Mouse (Mus musculus) liver, adult (tissue): ENCODE data around the gene Megf6.

Experiments
- GATA4 ChIP-seq: IDR thresholded peaks from 2 replicates; pipeline ENCODE4 v1.6.1; 2014; ENCODE audit warnings: mild to moderate bottlenecking, low read length; ENCODE audit not compliant: insufficient replicate concordance

Gene Megf6

DNA sequence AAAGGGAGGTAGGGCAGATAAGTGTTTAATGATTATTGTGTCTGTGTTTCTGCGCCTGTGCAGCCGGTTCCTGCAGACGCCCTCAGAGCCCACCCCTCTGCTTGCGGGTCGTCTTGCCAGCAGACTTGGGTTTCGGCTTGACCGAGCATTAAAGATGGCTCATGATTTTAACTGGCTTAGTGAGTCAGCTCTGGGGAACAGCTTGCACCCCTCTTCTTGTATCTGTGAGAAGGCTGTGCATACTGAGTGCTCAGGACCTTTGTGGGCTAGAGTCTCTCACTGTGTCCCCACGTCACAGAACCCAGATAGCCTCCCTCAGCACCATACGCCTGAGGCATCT lies 54.4 kb downstream of the Megf6 start:
- no peak for TF ChIP-seq GATA4

DNA sequence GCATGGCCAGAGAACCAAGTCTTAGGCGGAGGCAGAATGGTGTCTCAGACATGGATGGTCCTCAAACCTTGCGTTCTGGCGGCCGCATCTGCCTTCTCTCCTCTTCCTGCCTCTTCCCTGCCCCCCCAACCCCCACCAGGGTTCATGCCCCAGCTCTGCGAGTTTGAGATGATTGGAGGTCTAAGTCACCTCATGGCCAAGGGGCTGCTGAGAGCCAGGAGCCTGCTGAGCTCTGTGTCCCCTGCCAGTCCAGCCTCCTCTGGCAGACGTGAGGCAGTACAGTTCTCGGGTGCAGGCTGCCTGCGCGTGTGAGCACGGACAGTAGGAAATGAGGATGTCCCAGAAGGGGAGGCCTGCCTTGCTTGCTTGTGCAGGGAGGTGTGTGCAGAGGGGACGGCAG lies 56.1 kb downstream of the Megf6 start:
- TF ChIP-seq GATA4, result no peak

DNA sequence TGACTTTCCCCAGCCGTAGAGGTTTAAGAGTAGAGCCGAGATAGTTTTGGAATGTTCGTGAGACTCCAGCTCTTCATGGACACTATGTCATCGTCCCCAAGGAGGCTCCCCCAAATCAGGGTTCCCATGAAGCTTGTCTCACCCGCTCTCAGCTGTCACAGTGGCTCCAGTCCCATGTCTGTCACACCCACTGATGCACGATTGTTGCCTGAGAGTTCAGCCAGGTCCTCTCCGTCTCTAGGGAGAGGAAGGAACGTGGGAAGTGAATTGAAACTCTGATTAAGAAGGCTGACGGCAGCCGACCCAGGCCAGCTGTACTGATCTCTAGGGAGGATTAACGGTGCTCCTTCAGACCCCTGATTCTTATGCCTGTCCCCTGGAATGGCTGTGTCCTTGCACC lies 57.8 kb downstream of the Megf6 start:
- no peak for TF ChIP-seq GATA4

DNA sequence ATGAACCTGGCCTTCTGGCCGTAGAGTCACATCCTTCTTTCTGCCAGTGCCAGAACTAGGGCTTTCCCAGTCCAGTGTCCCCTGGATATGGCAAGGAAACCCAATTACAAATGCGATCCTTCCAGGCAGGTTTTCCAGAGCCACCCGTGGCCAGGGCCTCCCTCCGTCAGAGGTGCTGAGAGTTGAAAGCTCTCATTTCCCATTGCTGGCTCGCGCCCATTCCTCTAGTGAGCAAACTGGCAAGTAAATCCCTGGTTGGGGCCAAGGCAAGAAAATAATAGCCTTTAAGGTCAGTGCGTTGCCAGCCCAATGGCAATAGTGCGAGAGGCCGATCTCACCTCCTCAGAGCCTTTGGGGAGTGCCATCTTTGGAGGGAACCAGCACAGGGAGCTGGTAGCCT lies 59.0 kb downstream of the Megf6 start:
- TF ChIP-seq GATA4, result no peak

DNA sequence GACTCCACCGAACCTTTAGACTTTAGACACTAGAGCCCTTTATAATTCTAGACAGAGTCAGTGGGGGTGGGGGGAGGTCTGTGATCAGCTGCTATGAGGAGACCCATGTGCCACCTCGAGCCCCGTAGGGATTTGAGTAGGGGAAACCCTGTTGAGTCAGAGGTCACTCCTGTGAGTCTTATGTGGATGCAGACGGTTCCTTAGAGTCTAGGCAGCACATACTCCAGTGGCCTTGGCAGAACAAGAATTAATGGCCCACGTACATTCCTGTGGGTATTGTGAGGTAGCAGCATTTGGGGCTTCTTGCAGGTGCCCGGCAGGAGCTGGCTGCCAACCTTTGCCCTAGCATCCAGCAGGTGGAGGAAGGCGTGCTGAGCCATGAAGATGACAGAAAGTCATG lies 60.9 kb downstream of the Megf6 start:
- no peak for TF ChIP-seq GATA4

DNA sequence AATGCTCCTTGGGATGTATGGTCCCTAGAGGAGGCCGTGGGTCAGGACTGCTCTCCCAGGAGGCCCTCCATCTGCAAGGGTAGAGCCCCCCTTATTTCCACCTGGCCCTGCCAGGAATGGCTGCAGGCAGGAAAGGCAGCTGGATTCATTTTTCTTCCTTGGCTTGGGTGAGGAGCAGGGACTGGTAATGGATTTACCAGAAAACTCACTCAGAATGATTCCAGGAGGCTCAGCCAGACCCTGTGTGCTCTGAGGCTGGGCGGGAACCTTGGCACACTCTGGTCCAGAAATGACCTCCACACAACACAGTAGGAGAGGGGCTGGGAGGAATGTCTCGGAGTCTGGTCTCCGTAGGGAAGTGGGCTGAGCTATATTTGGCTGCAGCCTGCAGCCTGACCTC lies 61.8 kb downstream of the Megf6 start:
- no peak for TF ChIP-seq GATA4

DNA sequence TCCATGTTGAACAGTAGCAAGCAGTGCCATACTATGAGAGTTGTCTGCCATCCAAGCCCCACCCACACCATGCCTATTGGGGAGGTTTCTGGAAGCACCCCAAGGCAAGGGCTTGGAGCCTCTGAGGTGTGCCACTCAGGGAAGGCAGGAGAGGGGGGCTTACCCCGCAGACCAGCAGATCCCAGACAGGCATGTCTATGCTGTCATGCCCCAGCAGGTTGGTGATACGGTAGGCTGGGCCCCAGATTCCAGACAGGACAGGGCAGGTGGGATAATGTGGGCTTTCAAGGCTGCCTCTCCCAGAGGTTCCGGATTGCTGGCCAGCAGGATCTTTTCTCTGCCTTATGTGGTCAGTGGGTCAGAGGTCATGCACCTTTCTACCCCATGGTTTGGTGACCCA lies 65.5 kb downstream of the Megf6 start:
- no peak for TF ChIP-seq GATA4

DNA sequence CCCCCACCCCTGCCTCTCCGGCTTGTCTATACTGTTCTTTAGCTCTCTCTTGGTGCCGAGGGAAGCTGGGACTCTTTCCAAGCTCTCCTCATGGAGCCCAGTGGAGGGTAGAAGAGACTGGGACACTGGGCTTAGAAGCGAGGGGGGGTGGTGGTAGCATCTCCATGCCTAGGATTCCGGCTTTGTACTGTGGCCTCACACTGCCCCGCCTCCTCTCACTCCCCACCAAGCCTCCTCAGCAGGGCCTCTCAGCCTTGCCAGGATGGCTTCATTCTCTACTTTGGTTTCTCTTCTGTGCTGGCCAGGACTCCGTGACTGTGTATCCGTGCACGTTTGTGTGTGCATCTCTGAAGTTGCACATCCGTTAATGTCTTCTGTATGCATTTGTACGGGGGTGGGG lies 66.4 kb downstream of the Megf6 start:
- no peak for TF ChIP-seq GATA4

DNA sequence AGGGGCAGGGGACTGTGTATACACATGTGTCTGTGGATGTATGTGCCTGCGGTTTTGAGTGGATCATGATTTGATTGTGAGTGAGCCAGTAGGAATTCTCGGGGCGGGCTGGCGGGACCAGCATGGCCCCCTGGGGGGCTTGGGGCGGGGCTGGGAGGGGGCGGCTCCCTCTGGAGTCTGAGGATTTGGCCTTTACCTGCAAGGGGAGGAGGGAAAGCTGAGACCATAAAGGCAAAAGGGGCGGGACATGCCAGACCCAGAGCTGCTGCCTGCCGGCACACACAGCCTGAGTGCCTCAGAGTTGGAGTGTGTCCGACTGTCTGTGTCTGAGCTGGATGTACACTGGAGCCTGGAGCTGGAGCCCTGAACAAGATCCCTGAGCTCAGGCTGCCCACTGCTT lies 66.8 kb downstream of the Megf6 start:
- TF ChIP-seq GATA4, result no peak

DNA sequence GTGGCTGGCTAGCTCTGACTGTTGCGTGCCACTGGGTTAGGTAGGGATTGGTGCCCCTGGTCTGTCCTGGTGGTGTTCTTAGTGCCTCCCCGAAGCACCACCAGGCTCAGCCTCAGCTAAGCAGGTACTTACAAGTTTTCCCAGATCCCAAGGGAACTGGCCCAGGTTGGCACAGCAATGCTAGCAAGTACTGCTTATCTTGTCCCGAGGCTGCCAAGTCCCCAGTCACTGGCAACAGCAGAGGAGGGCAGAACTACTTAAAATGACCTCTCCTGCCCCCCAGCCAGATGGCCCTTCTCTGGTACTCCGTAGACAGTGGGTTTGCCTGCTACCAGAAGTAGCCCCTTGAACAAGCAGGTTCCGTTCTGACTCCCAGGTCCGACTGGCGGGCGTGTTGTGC lies 68.7 kb downstream of the Megf6 start:
- no peak for TF ChIP-seq GATA4

DNA sequence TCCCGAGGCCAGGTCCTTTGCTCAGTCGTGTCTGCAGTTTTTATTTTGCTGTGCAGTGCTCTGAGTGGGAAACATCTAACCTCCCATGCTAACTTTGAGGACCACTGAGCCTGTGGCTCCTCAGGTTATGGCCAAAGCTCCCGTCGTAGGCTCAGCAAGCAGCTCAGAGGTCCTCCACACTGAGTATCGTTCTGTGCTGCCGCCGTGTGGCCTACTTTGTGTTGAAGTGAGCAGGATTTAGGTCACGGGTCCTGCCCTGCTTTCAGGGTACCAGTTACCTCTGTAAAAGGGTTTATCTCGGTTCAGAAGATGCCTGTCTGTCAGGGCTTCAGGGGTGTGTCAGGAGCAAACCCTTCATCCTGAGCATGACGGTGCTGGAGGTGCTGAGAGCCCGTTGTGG lies 70.1 kb downstream of the Megf6 start:
- TF ChIP-seq GATA4, result no peak

DNA sequence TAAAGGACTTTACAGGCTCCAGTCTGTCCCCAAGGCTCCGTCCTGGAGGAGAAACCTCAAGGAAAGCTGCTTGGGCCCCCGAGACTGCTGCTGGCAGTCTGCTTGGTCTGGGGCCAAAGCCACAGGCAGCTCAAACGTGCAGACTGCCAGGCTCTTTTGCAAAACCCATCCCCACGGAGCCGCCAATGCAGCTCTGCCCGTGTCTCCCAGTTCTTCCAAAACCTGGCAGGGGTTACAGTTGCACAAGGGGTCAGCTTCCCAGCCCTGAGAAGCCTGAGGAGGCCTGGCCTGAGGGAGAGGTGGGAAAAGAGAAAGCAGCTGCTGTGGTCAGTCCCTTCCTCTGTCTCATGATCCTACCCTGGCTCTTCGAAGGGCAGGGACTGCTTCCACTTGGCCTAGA lies 74.8 kb downstream of the Megf6 start:
- TF ChIP-seq GATA4, result no peak

DNA sequence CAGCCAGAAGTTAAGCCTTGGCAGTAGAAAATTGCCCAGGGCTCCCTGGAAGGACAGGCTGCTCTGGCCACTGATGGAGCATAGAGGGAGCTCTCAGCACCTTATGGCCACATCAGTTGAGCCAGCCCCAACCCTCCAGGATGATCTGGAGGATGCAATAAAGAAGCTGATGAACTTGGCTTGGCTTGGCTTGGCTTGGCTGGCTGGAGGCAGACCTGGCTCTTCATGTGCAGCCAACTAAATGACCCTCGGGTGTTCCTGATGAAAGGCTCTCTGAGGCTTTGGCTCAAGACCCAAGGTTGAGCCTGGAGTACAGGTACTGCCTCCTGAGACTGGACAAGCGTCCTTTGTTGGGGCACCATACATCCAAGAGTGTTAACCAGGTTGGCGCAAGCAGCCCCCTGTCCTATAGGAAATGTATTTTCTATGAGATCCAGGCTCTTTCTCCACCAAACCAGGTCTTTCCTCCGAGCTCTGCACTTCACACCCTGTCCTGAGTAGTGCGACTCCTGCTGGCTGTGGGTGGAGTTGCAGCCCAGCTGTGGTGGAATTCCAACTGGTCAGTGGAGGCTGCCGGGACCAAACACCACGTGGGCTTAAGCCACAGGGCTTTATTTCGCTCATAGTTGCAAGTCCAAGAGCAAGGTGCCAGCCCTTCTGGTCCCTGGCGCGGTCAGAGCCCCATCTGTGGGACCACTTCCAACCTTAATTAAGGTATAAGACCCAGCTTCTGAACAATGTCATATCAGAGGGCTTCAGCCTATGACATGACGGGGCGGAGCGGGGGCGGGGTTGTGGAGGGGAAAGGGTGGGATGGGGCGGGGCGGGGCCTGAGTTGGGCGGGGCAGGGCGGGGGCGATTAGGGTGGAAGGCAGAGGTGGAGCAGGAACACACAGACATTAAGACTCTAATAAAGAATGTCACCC lies 75.8 kb downstream of the Megf6 start:
- no peak for TF ChIP-seq GATA4

DNA sequence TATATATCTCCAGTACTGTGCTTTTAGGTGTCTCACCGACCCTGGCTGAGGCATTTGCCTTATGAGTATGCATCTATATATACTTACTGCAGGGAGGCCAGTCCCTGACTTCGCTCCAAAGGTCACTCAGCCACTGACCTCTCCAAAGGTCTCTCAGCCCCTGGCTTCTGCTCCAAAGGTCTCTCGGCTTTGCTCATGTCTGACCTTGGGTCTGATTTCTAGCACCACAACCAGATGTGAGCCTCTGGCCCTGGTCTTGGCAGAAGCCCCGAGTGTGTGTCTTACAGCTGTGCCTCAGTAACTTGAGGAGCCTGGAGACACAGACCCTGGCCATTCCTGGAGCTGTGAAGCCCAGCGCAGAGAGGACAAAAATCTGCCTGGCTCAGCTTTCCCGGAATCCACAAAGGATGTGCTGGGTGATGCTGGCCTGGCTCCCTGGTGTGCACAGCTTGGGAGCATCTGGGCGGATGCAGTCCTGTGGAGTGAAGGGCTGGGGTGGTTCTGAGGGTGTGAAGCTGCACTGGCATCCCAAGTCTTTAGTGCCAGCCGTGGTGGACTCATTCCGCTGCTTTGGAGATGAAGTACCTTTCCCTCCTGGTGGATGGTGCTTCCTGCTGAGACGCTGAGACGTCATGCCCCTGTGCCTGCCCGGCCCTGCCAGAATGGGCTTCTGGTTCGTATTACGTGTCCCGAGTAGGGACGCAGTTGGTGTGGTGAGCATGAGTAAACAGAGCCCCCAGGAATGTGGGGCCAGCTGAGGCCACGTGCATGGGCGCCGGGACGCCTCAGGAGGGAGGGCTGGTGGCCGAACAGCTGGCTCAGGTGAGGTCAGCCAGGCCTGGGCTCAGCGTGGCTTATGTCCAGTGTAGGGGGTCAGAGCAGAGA lies 76.9 kb downstream of the Megf6 start:
- no peak for TF ChIP-seq GATA4

DNA sequence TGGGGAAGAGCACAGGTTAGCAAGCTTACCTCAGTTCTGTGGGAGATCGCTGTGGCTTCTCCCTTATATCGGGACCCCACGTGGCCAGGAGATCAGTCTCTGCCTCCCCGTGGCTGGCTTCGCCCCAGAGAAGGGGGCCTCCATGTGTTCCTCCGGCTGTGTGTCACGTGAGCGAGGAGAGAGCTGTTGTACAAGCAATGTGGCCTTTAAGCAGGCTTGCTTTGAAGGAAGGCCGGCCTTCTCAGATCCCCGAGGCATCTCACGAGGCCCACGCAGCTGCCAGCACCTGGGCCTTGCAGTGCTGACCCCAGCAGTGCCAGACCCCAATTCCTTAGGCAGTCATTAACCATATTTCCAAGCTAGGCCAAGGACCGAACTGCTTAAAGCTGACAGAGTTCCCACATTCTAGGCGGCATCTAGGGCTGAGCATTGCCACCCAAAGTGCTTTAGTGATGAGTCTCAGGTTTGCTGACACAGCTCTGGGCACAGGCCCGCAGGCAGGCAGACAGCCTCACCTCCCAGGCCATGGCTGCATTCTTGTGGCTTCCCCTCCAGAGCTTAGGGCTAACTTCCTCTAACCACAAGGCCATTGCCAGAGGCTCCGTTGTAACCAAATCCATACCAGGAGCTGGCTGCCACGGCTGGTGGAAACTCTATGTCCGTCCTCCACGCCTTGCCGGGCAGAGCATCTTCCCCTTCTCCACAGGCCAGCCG lies 77.7 kb downstream of the Megf6 start:
- TF ChIP-seq GATA4, result no peak

DNA sequence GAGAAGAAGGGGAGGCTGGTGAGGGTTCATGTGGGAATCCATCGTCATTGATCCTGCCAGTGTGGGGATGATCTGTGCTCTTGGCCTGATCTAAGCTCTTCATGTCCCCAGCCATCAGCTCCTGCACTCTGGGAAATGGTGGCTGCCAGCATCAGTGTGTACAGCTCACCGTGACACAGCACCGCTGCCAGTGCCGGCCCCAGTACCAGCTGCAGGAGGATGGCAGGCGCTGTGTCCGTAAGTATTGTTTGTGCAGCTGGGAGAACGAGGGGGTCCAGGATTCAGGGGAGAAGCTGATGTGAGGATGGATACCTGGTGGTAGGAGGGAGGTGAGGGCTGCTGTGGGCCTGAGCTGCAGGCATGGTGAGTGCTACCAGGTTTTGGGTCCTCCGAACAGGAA lies 78.8 kb downstream of the Megf6 start:
- no peak for TF ChIP-seq GATA4
